Mouse (Mus musculus) testis, adult 2 months (tissue): ENCODE measurements at regions not wholly inside any gene's neighbourhood (a gene's known extent, or its start where the extent isn't known, plus 50 kb on each side); places are given as distances from the start of the nearest gene placed in this dataset.

Source experiments
- CTCF ChIP-seq: fragments of 200-500 bp; IDR thresholded peaks from 2 replicates; pipeline ENCODE4 v1.5.1; 2012; ENCODE audit warnings: low read depth, mild to moderate bottlenecking, inconsistent platforms, low read length, moderate library complexity; ENCODE audit not compliant: control insufficient read depth, insufficient read depth, insufficient replicate concordance
- POLR2A ChIP-seq: fragments of 200-500 bp; IDR thresholded peaks from 2 replicates; pipeline ENCODE4 v1.6.1; 2012; ENCODE audit warnings: low read depth, mild to moderate bottlenecking, inconsistent platforms, low read length, moderate library complexity; ENCODE audit not compliant: control insufficient read depth

- TF ChIP-seq POLR2A, result no peak
- peak; percentile 35; the same call in 1 of the 2 replicates for TF ChIP-seq CTCF
These were observed 132.6 kb upstream of the Gm12830 start for GRCm38 (mm10) chr4:114688973-114689371.
